Mouse (Mus musculus): ENCODE measurements around the gene Rbfox1. TPM values are rescaled to one million over a fixed set of nuclear protein-coding genes. Genes with fewer than 3 reads are reported as not detected.

Rbfox1 gene
- polyA plus RNA-seq, 1 experiment = 0.22 TPM

DNA sequence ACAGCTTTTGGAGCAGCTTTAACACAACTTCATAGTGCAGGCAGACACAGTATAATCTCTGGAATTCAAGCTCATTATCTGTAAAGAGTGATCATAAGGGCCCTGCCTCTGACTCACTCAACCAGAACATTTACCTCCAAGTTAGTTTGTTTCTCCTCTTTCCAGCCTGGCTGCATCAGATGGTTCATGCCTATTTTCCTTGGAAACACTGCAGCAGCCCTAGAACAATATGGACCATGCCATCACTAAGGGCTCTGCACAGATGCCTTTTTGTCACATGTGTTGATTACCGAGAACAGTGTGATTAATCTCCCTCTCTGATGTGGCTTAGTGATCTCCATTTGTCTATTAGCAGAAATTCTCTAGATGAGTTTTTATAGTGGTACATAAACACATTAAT lies 60.5 kb downstream of the Rbfox1 start:
- no peak overlapping the region for H3K4me3 ChIP-seq (ENCODE audit: insufficient read depth, poor library complexity, severe bottlenecking)
- TF ChIP-seq USF1 (IDR thresholded peaks at IDR 0.05; ENCODE audit: low read depth) = no peak
- TF ChIP-seq CTCF (IDR thresholded peaks at IDR 0.05; ENCODE audit: control insufficient read depth, insufficient read depth, insufficient read length) = no peak
- no peak for TF ChIP-seq MYOD1 (IDR thresholded peaks at IDR 0.05; ENCODE audit: control insufficient read depth, insufficient read length, low read depth)
- TF ChIP-seq MAX (IDR thresholded peaks at IDR 0.05) = no peak
- no peak for TF ChIP-seq CEBPB (IDR thresholded peaks at IDR 0.05; ENCODE audit: low read depth)
- no peak for TF ChIP-seq FOSL1 (IDR thresholded peaks at IDR 0.05; ENCODE audit: insufficient read depth, low read length, poor library complexity, severe bottlenecking)
- TF ChIP-seq MYOG (IDR thresholded peaks at IDR 0.05; ENCODE audit: control insufficient read depth, extremely low read depth, insufficient read length) = no peak
- H3K36me3 ChIP-seq (ENCODE audit: control insufficient read depth, insufficient read depth) = no peaks in the 10 kb centered on the region
- no peak overlapping the region for H3ac ChIP-seq (ENCODE audit: control insufficient read depth, insufficient read length, low read depth)
- H3K27me3 ChIP-seq (ENCODE audit: control insufficient read depth, insufficient read depth, insufficient read length) = no peaks in the 10 kb centered on the region
- no peaks in the 10 kb centered on the region for H3K79me3 ChIP-seq (ENCODE audit: low read depth)
- H3K79me2 ChIP-seq (ENCODE audit: control insufficient read depth, insufficient read depth) = no peaks in the 10 kb centered on the region

DNA sequence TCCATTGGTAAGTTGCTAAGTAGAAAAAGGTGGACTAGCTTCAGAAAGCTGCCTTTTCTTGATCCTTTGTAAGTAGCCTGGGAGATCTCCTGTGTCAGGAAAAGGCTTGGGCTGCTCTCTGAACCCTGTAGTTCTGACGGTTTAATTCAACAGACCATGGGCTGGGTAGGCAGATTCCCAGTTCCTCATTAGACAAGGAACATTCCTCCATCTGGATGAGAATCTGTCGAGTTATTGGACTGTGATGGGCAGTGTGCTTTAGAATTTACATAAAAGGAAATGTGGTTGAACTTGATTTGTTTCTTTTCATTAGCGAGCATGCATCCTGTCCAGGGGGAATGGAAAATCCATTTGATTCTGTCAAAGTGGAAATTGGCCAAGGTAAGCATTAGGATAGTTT lies 68.0 kb downstream of the Rbfox1 start:
- no peaks in the 10 kb centered on the region for H3K79me2 ChIP-seq (ENCODE audit: control insufficient read depth, insufficient read depth)
- no peaks in the 10 kb centered on the region for H3K27me3 ChIP-seq (ENCODE audit: control insufficient read depth, insufficient read depth, insufficient read length)
- TF ChIP-seq MYOD1 (IDR thresholded peaks at IDR 0.05; ENCODE audit: control insufficient read depth, insufficient read length, low read depth) (no peak), CTCF (IDR thresholded peaks at IDR 0.05; ENCODE audit: control insufficient read depth, insufficient read depth, insufficient read length) (no peak), MYOG (IDR thresholded peaks at IDR 0.05; ENCODE audit: control insufficient read depth, extremely low read depth, insufficient read length) (no peak), USF1 (IDR thresholded peaks at IDR 0.05; ENCODE audit: low read depth) (no peak), MAX (IDR thresholded peaks at IDR 0.05) (no peak), CEBPB (IDR thresholded peaks at IDR 0.05; ENCODE audit: low read depth) (no peak), FOSL1 (IDR thresholded peaks at IDR 0.05; ENCODE audit: insufficient read depth, low read length, poor library complexity, severe bottlenecking) (no peak)
- no peaks in the 10 kb centered on the region for H3K79me3 ChIP-seq (ENCODE audit: low read depth)
- no peaks in the 10 kb centered on the region for H3K36me3 ChIP-seq (ENCODE audit: control insufficient read depth, insufficient read depth)
- no peak overlapping the region for H3ac ChIP-seq (ENCODE audit: control insufficient read depth, insufficient read length, low read depth)
- H3K4me3 ChIP-seq (ENCODE audit: insufficient read depth, poor library complexity, severe bottlenecking) = no peak overlapping the region

GRCm38 (mm10) chr16:5957418-5957817 lies 72.3 kb downstream of the Rbfox1 start:
- TF ChIP-seq CTCF (IDR thresholded peaks at IDR 0.05; ENCODE audit: control insufficient read depth, insufficient read depth, insufficient read length) = no peak
- H3K4me3 ChIP-seq (ENCODE audit: insufficient read depth, poor library complexity, severe bottlenecking) = no peak overlapping the region

GRCm38 (mm10) chr16:5961786-5962185 lies 76.6 kb downstream of the Rbfox1 start:
- Histone ChIP-seq H3K79me3 (ENCODE audit: low read depth) (no peaks in the 10 kb centered on the region), H3K27me3 (ENCODE audit: control insufficient read depth, insufficient read depth, insufficient read length) (no peaks in the 10 kb centered on the region), H3ac (ENCODE audit: control insufficient read depth, insufficient read length, low read depth) (no peak overlapping the region), H3K79me2 (ENCODE audit: control insufficient read depth, insufficient read depth) (no peaks in the 10 kb centered on the region), H3K4me3 (ENCODE audit: insufficient read depth, poor library complexity, severe bottlenecking) (no peak overlapping the region), H3K36me3 (ENCODE audit: control insufficient read depth, insufficient read depth) (no peaks in the 10 kb centered on the region)
- TF ChIP-seq USF1 (IDR thresholded peaks at IDR 0.05; ENCODE audit: low read depth) (no peak), CEBPB (IDR thresholded peaks at IDR 0.05; ENCODE audit: low read depth) (no peak), FOSL1 (IDR thresholded peaks at IDR 0.05; ENCODE audit: insufficient read depth, low read length, poor library complexity, severe bottlenecking) (no peak), MYOG (IDR thresholded peaks at IDR 0.05; ENCODE audit: control insufficient read depth, extremely low read depth, insufficient read length) (no peak), CTCF (IDR thresholded peaks at IDR 0.05; ENCODE audit: control insufficient read depth, insufficient read depth, insufficient read length) (no peak), MAX (IDR thresholded peaks at IDR 0.05) (no peak), MYOD1 (IDR thresholded peaks at IDR 0.05; ENCODE audit: control insufficient read depth, insufficient read length, low read depth) (no peak)

More at GRCm38 (mm10) chr16:5957418-5957817, 72.3 kb downstream of the Rbfox1 start:
- H3ac ChIP-seq (ENCODE audit: control insufficient read depth, insufficient read length, low read depth) = no peak overlapping the region
- no peaks in the 10 kb centered on the region for H3K79me2 ChIP-seq (ENCODE audit: control insufficient read depth, insufficient read depth)
- no peaks in the 10 kb centered on the region for H3K27me3 ChIP-seq (ENCODE audit: control insufficient read depth, insufficient read depth, insufficient read length)
- H3K79me3 ChIP-seq (ENCODE audit: low read depth) = no peaks in the 10 kb centered on the region
- no peaks in the 10 kb centered on the region for H3K36me3 ChIP-seq (ENCODE audit: control insufficient read depth, insufficient read depth)

DNA sequence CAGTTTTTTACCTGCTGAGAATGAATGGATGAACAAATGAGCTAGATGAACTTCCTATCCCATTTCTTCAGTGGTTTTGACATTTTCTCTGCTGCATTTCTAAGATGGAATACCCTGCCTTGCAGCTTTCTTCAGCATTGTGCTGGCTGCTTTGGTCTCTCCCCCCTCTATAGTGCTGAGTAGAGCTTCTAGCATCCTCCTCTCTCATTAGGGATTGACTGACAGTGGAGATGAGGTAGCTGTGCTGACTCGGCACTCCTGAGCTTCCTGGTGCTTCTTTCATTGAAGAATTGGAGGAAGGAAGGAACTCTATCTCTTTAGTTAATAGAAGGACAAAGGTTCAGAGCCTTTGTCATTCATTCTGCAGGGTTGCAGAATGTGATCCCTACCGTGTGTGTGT lies 89.0 kb downstream of the Rbfox1 start:
- no peaks in the 10 kb centered on the region for H3K27me3 ChIP-seq (ENCODE audit: control insufficient read depth, insufficient read depth, insufficient read length)

More for the DNA sequence above, 89.0 kb downstream of the Rbfox1 start:
- Histone ChIP-seq H3K36me3 (ENCODE audit: control insufficient read depth, insufficient read depth) (no peaks in the 10 kb centered on the region), H3ac (ENCODE audit: control insufficient read depth, insufficient read length, low read depth) (no peak overlapping the region), H3K4me3 (ENCODE audit: insufficient read depth, poor library complexity, severe bottlenecking) (no peak overlapping the region), H3K79me3 (ENCODE audit: low read depth) (no peaks in the 10 kb centered on the region), H3K79me2 (ENCODE audit: control insufficient read depth, insufficient read depth) (no peaks in the 10 kb centered on the region)
- TF ChIP-seq MYOD1 (IDR thresholded peaks at IDR 0.05; ENCODE audit: control insufficient read depth, insufficient read length, low read depth) (no peak), FOSL1 (IDR thresholded peaks at IDR 0.05; ENCODE audit: insufficient read depth, low read length, poor library complexity, severe bottlenecking) (no peak), CEBPB (IDR thresholded peaks at IDR 0.05; ENCODE audit: low read depth) (no peak), MAX (IDR thresholded peaks at IDR 0.05) (no peak), CTCF (IDR thresholded peaks at IDR 0.05; ENCODE audit: control insufficient read depth, insufficient read depth, insufficient read length) (no peak), MYOG (IDR thresholded peaks at IDR 0.05; ENCODE audit: control insufficient read depth, extremely low read depth, insufficient read length) (no peak), USF1 (IDR thresholded peaks at IDR 0.05; ENCODE audit: low read depth) (no peak)

All from C2C12 (cell line).